Mouse (Mus musculus) intestine, embryonic 14.5 days (tissue): ENCODE results near the gene Arrdc5. TPM values are rescaled to one million over a fixed set of nuclear protein-coding genes. Genes with fewer than 3 reads are reported as not detected.

Experiments
- ATAC-seq: fragments of 200-750 bp; cut with Nextera tagmentation; replicated peaks from 2 replicates; pipeline ENCODE4 v1.8.0; 2017; ENCODE audit warnings: low read depth, moderate number of reproducible peaks, moderate TSS enrichment, moderate library complexity; ENCODE audit not compliant: low FRiP score, low TSS enrichment
- DNase-seq: peaks from one replicate; pipeline ENCODE4 v3.0.0-alpha.2; 2018; ENCODE audit warnings: low spot score
- H3K27ac ChIP-seq: fragments of 300-500 bp; sonication (generic); 2 replicates; pipeline ENCODE4 v1.5.1; 2014; ENCODE audit warnings: low read depth, mild to moderate bottlenecking, control low read depth
- H3K27me3 ChIP-seq: fragments of 300-500 bp; sonication (generic); replicated peaks from 2 replicates; pipeline ENCODE4 v1.6.1; 2014; ENCODE audit warnings: low read length, control low read depth; ENCODE audit not compliant: control insufficient read depth, insufficient read depth
- H3K36me3 ChIP-seq: fragments of 300-500 bp; sonication (generic); 2 replicates; pipeline ENCODE4 v1.6.1; 2014; ENCODE audit warnings: low read length, control low read depth; ENCODE audit not compliant: control insufficient read depth, insufficient read depth
- H3K4me1 ChIP-seq: fragments of 300-500 bp; sonication (generic); replicated peaks from 2 replicates; pipeline ENCODE4 v1.6.1; 2014; ENCODE audit warnings: low read length, control low read depth, mixed read lengths; ENCODE audit not compliant: control insufficient read depth, insufficient read depth
- H3K4me2 ChIP-seq: fragments of 300-500 bp; sonication (generic); 2 replicates; pipeline ENCODE4 v1.6.1; 2014; ENCODE audit warnings: low read length
- H3K4me3 ChIP-seq: fragments of 300-500 bp; sonication (generic); 2 replicates; pipeline ENCODE4 v1.5.1; 2014; ENCODE audit warnings: low read depth, low read length, control low read depth, mixed read lengths
- H3K9ac ChIP-seq: fragments of 300-500 bp; sonication (generic); 2 replicates; pipeline ENCODE4 v1.6.1; 2014; ENCODE audit warnings: mild to moderate bottlenecking, low read length
- H3K9me3 ChIP-seq: fragments of 300-500 bp; sonication (generic); 2 replicates; pipeline ENCODE4 v1.6.1; 2016; ENCODE audit warnings: low read length, control low read depth; ENCODE audit not compliant: control insufficient read depth
- WGBS: fragments of 180-500 bp; shearing (Covaris S2); extraction: QIAGEN DNeasy Blood & Tissue Kit; methylation state at CpG from one replicate; pipeline ENCODE4 v1.1.7; 2014; 5-methylcytosine and 5-hydroxymethylcytosine counted together
- polyA plus RNA-seq: library from polyadenylated mRNA; unstranded; fragments of >200 nt; fragmentation: Nextera tagmentation; extraction: Ambion mirVana; gene quantifications from 2 replicates; pipeline ENCODE4 v1.2.1, GENCODE M21; 2014

Arrdc5 gene
- 0.17 TPM in 1 of 2 replicates, not detected in the other for polyA plus RNA-seq

- ATAC-seq: no peak
- Histone ChIP-seq H3K4me2 (no peak within 1 kb of the TSS), H3K4me1 (peaks cover 13% of the 10 kb centered on the region), H3K4me3 (no peak within 1 kb of the TSS), H3K9ac (no peak within 1 kb of the TSS), H3K36me3 (0 out of 2 replicates have a peak, but pooled peaks cover under 1% of the 10 kb centered on the region), H3K27ac (no peak within 1 kb of the TSS), H3K27me3 (no peaks in the 10 kb centered on the region), H3K9me3 (no peaks in the 10 kb centered on the region)
- 91% methylated on average over 9 of the region's 9 CpGs for WGBS
- DNase-seq: no peak
These were observed at the start of gene Arrdc5 for GRCm38 (mm10) chr17:56300186-56300585. Gene Arrdc5 (minus strand): TSS chr17:56300286.

DNA sequence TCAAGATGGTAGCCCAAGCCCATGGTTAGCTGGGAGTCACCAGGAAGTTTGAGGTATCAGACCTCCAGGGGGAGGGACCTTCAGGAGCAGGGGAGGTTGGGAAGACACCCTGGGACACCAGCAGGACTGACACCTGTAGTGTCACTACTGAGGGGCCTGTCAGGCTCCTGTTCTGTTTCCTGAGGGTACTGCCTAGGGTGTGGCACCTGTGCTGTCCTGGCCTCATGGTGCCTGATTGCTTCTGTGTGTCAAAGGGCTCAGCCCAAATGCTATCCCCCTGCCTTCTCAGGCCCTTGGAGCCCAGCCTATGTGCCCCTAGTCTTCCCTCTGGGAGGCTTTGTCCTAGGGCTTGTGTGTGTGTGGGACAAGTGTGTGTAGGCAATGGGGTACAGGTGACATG is 48.5 kb upstream of the Arrdc5 start:
- no peak overlapping the region for H3K4me3 ChIP-seq
- ATAC-seq: no peak
- H3K4me2 ChIP-seq: no peak overlapping the region
- DNase-seq: no peak
- no peaks in the 10 kb centered on the region for H3K27me3 ChIP-seq
- no peaks in the 10 kb centered on the region for H3K4me1 ChIP-seq
- peaks cover 20% of the 10 kb centered on the region for H3K36me3 ChIP-seq
- no peak overlapping the region for H3K9ac ChIP-seq
- H3K9me3 ChIP-seq: no peaks in the 10 kb centered on the region
- no peak overlapping the region for H3K27ac ChIP-seq

GRCm38 (mm10) chr17:56348128-56348527 is 48.0 kb upstream of the Arrdc5 start:
- no peak overlapping the region for H3K4me3 ChIP-seq
- no peak for ATAC-seq
- DNase-seq: no peak

GRCm38 (mm10) chr17:56345364-56345763 is 45.3 kb upstream of the Arrdc5 start:
- Histone ChIP-seq H3K4me1 (no peaks in the 10 kb centered on the region), H3K4me2 (no peak overlapping the region), H3K4me3 (no peak overlapping the region), H3K9ac (no peak overlapping the region), H3K27me3 (no peaks in the 10 kb centered on the region), H3K9me3 (no peaks in the 10 kb centered on the region), H3K36me3 (no peaks in the 10 kb centered on the region), H3K27ac (no peak overlapping the region)
- DNase-seq (no peak), ATAC-seq (no peak)
- 83% methylated on average over 2 of the region's 2 CpGs for WGBS

More at GRCm38 (mm10) chr17:56348128-56348527, 48.0 kb upstream of the Arrdc5 start:
- 69% methylated on average over 4 of the region's 4 CpGs for WGBS
- Histone ChIP-seq H3K27ac (no peak overlapping the region), H3K9ac (no peak overlapping the region), H3K4me1 (no peaks in the 10 kb centered on the region), H3K36me3 (peaks cover 16% of the 10 kb centered on the region), H3K4me2 (no peak overlapping the region), H3K9me3 (no peaks in the 10 kb centered on the region), H3K27me3 (no peaks in the 10 kb centered on the region)

GRCm38 (mm10) chr17:56343466-56343865 is 43.4 kb upstream of the Arrdc5 start:
- 73% methylated on average over 3 of the region's 3 CpGs for WGBS
- H3K4me2 ChIP-seq: no peak overlapping the region
- no peaks in the 10 kb centered on the region for H3K9me3 ChIP-seq
- H3K27ac ChIP-seq: no peak overlapping the region
- no peaks in the 10 kb centered on the region for H3K27me3 ChIP-seq
- H3K36me3 ChIP-seq: no peaks in the 10 kb centered on the region
- ATAC-seq (no peak), DNase-seq (no peak)
- H3K4me1 ChIP-seq: no peaks in the 10 kb centered on the region
- no peak overlapping the region for H3K4me3 ChIP-seq
- no peak overlapping the region for H3K9ac ChIP-seq

DNA sequence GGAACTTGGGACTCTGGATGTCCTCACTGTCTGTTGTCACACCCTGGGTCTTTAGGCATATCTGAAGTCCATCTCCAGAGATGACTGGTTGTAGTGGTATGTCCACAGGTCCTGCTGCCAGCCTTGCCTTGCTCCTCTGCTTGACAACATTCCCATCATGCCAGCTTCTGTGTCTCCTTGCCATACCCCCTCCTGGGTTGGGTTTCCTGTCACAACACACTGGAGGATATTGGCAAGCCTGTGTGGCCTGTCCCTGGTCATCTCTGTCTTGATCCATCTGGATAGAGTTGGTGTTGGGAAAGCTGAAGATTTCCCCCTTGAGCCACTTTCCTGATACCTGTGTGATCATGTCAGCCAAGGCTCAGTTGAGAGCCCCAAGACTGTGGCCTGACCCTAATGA is 40.6 kb upstream of the Arrdc5 start:
- H3K9me3 ChIP-seq: no peaks in the 10 kb centered on the region
- no peaks in the 10 kb centered on the region for H3K4me1 ChIP-seq
- DNase-seq (no peak), ATAC-seq (no peak)
- H3K27me3 ChIP-seq: no peaks in the 10 kb centered on the region
- H3K36me3 ChIP-seq: no peaks in the 10 kb centered on the region
- H3K4me2 ChIP-seq: no peak overlapping the region
- H3K4me3 ChIP-seq: no peak overlapping the region
- no peak overlapping the region for H3K9ac ChIP-seq
- no peak overlapping the region for H3K27ac ChIP-seq

GRCm38 (mm10) chr17:56338909-56339308 is 38.8 kb upstream of the Arrdc5 start:
- H3K36me3 ChIP-seq: no peaks in the 10 kb centered on the region
- H3K9ac ChIP-seq: no peak overlapping the region
- 58% methylated on average over 4 of the region's 4 CpGs for WGBS
- no peak overlapping the region for H3K4me3 ChIP-seq
- H3K27ac ChIP-seq: no peak overlapping the region
- no peaks in the 10 kb centered on the region for H3K27me3 ChIP-seq
- DNase-seq (no peak), ATAC-seq (no peak)
- H3K9me3 ChIP-seq: no peaks in the 10 kb centered on the region
- H3K4me2 ChIP-seq: no peak overlapping the region
- H3K4me1 ChIP-seq: no peaks in the 10 kb centered on the region

DNA sequence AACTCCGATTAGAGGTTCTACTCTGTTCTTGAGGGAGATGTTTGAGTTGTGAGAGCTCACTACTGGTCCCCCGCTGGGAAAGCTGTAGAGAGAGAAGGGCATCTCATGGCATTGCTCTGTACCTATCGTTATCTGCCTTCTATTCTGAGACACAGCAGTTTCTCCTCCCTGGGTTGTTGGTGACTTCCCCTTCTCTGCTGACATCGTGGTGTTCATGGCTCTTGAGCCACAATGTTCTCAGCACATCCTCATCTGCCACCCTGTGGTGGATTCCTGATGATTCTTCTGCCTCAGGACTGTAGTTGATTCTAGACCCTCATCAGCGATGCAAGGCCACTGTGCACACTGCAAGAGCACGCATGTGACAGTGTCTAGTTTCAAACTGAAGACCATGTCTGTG is 37.7 kb upstream of the Arrdc5 start:
- H3K27me3 ChIP-seq: no peaks in the 10 kb centered on the region
- no peak overlapping the region for H3K4me2 ChIP-seq
- ATAC-seq (no peak), DNase-seq (no peak)
- WGBS: 91% methylated on average over 6 of the region's 6 CpGs
- no peak overlapping the region for H3K4me3 ChIP-seq
- no peaks in the 10 kb centered on the region for H3K36me3 ChIP-seq
- no peak overlapping the region for H3K27ac ChIP-seq
- H3K4me1 ChIP-seq: no peaks in the 10 kb centered on the region
- no peaks in the 10 kb centered on the region for H3K9me3 ChIP-seq
- H3K9ac ChIP-seq: no peak overlapping the region

DNA sequence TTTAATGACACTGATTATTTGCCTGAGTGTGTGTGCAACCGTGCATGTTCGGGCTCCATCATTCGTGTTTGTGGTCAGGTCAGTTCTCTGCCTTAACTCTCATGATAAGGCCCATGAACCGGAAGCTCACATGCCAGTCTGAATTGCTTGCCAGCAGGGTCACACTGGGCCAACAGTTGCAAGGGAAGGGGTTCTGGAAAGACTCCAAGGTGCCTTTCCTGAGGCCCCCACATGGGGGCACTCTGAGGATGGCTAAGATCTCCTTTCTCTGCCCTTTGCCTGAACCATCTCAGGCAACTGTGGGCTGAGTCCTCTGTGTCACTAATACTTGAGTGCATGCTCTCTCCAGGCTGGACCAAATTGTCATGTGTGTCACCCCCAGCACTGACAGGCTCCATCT is 37.1 kb upstream of the Arrdc5 start:
- no peak for ATAC-seq
- no peak overlapping the region for H3K4me3 ChIP-seq
- no peaks in the 10 kb centered on the region for H3K36me3 ChIP-seq
- H3K4me1 ChIP-seq: no peaks in the 10 kb centered on the region
- no peak overlapping the region for H3K9ac ChIP-seq
- no peaks in the 10 kb centered on the region for H3K27me3 ChIP-seq
- 60% methylated on average over 4 of the region's 4 CpGs for WGBS
- no peak overlapping the region for H3K27ac ChIP-seq
- no peak overlapping the region for H3K4me2 ChIP-seq
- no peaks in the 10 kb centered on the region for H3K9me3 ChIP-seq
- DNase-seq: peak; percentile 72
